Mouse (Mus musculus) embryonic facial prominence, embryonic 12.5 days (tissue): ENCODE results near the gene Npl. TPM values are rescaled to one million over a fixed set of nuclear protein-coding genes. Genes with fewer than 3 reads are reported as not detected.
"Not testable (repeated sequence)": the region's sequence is repeated elsewhere in the genome, so short reads cannot be mapped to it uniquely, and the experiment has no call there.

Experiments
- ATAC-seq: fragments of 200-750 bp; cut with Nextera tagmentation; 2 replicates; pipeline ENCODE4 v1.8.0; 2017; ENCODE audit not compliant: insufficient number of reproducible peaks, insufficient read depth, low FRiP score, low TSS enrichment
- H3K27ac ChIP-seq: fragments of 300-500 bp; sonication (generic); 2 replicates; pipeline ENCODE4 v1.5.1; 2016; ENCODE audit warnings: mild to moderate bottlenecking
- H3K27me3 ChIP-seq: fragments of 300-500 bp; sonication (generic); 2 replicates; pipeline ENCODE4 v1.6.1; 2016; ENCODE audit warnings: mild to moderate bottlenecking, moderate library complexity
- H3K36me3 ChIP-seq: fragments of 300-500 bp; sonication (generic); 2 replicates; pipeline ENCODE4 v1.6.1; 2016; ENCODE audit warnings: mild to moderate bottlenecking
- H3K4me1 ChIP-seq: fragments of 300-500 bp; sonication (generic); 2 replicates; pipeline ENCODE4 v1.6.1; 2016
- H3K4me2 ChIP-seq: fragments of 300-500 bp; sonication (generic); replicated peaks from 2 replicates; pipeline ENCODE4 v1.6.1; 2016; ENCODE audit warnings: mild to moderate bottlenecking, moderate library complexity
- H3K4me3 ChIP-seq: fragments of 300-500 bp; sonication (generic); 2 replicates; pipeline ENCODE4 v1.5.1; 2016; ENCODE audit warnings: mild to moderate bottlenecking
- H3K9ac ChIP-seq: fragments of 300-500 bp; sonication (generic); 2 replicates; pipeline ENCODE4 v1.6.1; 2016; ENCODE audit warnings: mild to moderate bottlenecking, moderate library complexity
- H3K9me3 ChIP-seq: fragments of 300-500 bp; sonication (generic); 2 replicates; pipeline ENCODE4 v1.6.1; 2016; ENCODE audit warnings: mild to moderate bottlenecking, moderate library complexity
- WGBS: fragments of 180-500 bp; shearing (Covaris S2); methylation state at CpG from one replicate; pipeline ENCODE4 v1.1.7; 2016; 5-methylcytosine and 5-hydroxymethylcytosine counted together
- polyA plus RNA-seq: library from polyadenylated mRNA; unstranded; fragments of >200 nt; fragmentation: Nextera tagmentation; extraction: Ambion mirVana; gene quantifications from 2 replicates; pipeline ENCODE4 v1.2.1, GENCODE M21; 2016

The Npl gene
- polyA plus RNA-seq, 1 experiment from 2014 or later: 9.4 TPM

- Histone ChIP-seq H3K4me1 (no peaks in the 10 kb centered on the region; the same call in 1 of the 2 replicates), H3K9me3 (no peaks in the 10 kb centered on the region), H3K4me3 (no peak overlapping the region), H3K27ac (no peak overlapping the region), H3K9ac (no peak overlapping the region), H3K4me2 (no peak overlapping the region), H3K36me3 (no peaks in the 10 kb centered on the region), H3K27me3 (no peaks in the 10 kb centered on the region)
- ATAC-seq: no peak
- 77% methylated on average over 3 of the region's 3 CpGs for WGBS
Observed at GRCm38 (mm10) chr1:153540753-153541152, 9.1 kb downstream of the Npl start.

- H3K36me3 ChIP-seq: no peaks in the 10 kb centered on the region
- H3K27ac ChIP-seq: no peak overlapping the region
- H3K27me3 ChIP-seq: no peaks in the 10 kb centered on the region
- no peaks in the 10 kb centered on the region; the same call in 1 of the 2 replicates for H3K4me1 ChIP-seq
- WGBS: 75% methylated on average over 9 of the region's 9 CpGs
- no peaks in the 10 kb centered on the region for H3K9me3 ChIP-seq
- no peak overlapping the region for H3K4me3 ChIP-seq
- no peak overlapping the region for H3K4me2 ChIP-seq
- no peak for ATAC-seq
- H3K9ac ChIP-seq: no peak overlapping the region
Observed at GRCm38 (mm10) chr1:153539739-153540333, 10.0 kb downstream of the Npl start.

- no peaks in the 10 kb centered on the region for H3K36me3 ChIP-seq
- WGBS: 45% methylated on average over 9 of the region's 9 CpGs
- H3K27me3 ChIP-seq: no peaks in the 10 kb centered on the region
- no peak overlapping the region for H3K27ac ChIP-seq
- no peaks in the 10 kb centered on the region for H3K9me3 ChIP-seq
- no peak overlapping the region for H3K9ac ChIP-seq
- no peak for ATAC-seq
- no peak overlapping the region for H3K4me3 ChIP-seq
- H3K4me2 ChIP-seq: no peak overlapping the region
- H3K4me1 ChIP-seq: peaks cover 7% of the 10 kb centered on the region
Observed at GRCm38 (mm10) chr1:153535611-153536010, 14.2 kb downstream of the Npl start.

GRCm38 (mm10) chr1:153532896-153533295, 16.9 kb downstream of the Npl start:
- H3K36me3 ChIP-seq, H3K4me1 ChIP-seq, H3K4me2 ChIP-seq, H3K27me3 ChIP-seq, ATAC-seq, H3K9me3 ChIP-seq, H3K9ac ChIP-seq, H3K4me3 ChIP-seq: not testable (repeated sequence)
- 90% methylated on average over 3 of the region's 3 CpGs for WGBS
- H3K27ac ChIP-seq: peak overlapping the region; percentile 75

GRCm38 (mm10) chr1:153532234-153532841, 17.5 kb downstream of the Npl start:
- H3K27ac ChIP-seq: peak overlapping the region; percentile 75
- no peaks in the 10 kb centered on the region for H3K27me3 ChIP-seq
- H3K9me3 ChIP-seq: no peaks in the 10 kb centered on the region
- no peaks in the 10 kb centered on the region for H3K36me3 ChIP-seq
- no peak for ATAC-seq
- peaks cover 7% of the 10 kb centered on the region for H3K4me1 ChIP-seq
- no peak overlapping the region for H3K4me3 ChIP-seq
- H3K9ac ChIP-seq: no peak overlapping the region
- H3K4me2 ChIP-seq: peak overlapping the region; percentile 37
- 17% methylated on average over 12 of the region's 12 CpGs for WGBS

- Histone ChIP-seq H3K9ac (no peak overlapping the region), H3K4me3 (no peak overlapping the region)
- no peak for ATAC-seq
Observed at GRCm38 (mm10) chr1:153531677-153532233, 18.1 kb downstream of the Npl start.

GRCm38 (mm10) chr1:153522116-153522515, 27.7 kb downstream of the Npl start:
- Histone ChIP-seq H3K4me3 (no peak overlapping the region), H3K36me3 (no peaks in the 10 kb centered on the region), H3K9ac (no peak overlapping the region), H3K4me1 (no peaks in the 10 kb centered on the region), H3K4me2 (no peak overlapping the region), H3K27ac (no peak overlapping the region), H3K27me3 (no peaks in the 10 kb centered on the region), H3K9me3 (no peaks in the 10 kb centered on the region)
- WGBS: 35% methylated on average over 3 of the region's 3 CpGs
- ATAC-seq: no peak

More at GRCm38 (mm10) chr1:153531677-153532233, 18.1 kb downstream of the Npl start:
- H3K4me2 ChIP-seq: peak overlapping the region; percentile 37; the same call in 1 of the 2 replicates
- H3K36me3 ChIP-seq: no peaks in the 10 kb centered on the region
- no peaks in the 10 kb centered on the region for H3K9me3 ChIP-seq
- WGBS: 24% methylated on average over 9 of the region's 9 CpGs
- no peaks in the 10 kb centered on the region for H3K27me3 ChIP-seq
- peaks cover 7% of the 10 kb centered on the region for H3K4me1 ChIP-seq
- peak overlapping the region; percentile 75 for H3K27ac ChIP-seq

GRCm38 (mm10) chr1:153515368-153515767, 34.5 kb downstream of the Npl start:
- Histone ChIP-seq H3K4me2 (no peak overlapping the region), H3K36me3 (no peaks in the 10 kb centered on the region), H3K27ac (no peak overlapping the region), H3K4me1 (no peaks in the 10 kb centered on the region), H3K9me3 (no peaks in the 10 kb centered on the region), H3K9ac (no peak overlapping the region), H3K4me3 (no peak overlapping the region), H3K27me3 (no peaks in the 10 kb centered on the region)
- WGBS: 89% methylated on average over 12 of the region's 12 CpGs
- ATAC-seq: no peak

- ATAC-seq: no peak
- Histone ChIP-seq H3K9me3 (no peaks in the 10 kb centered on the region), H3K4me3 (no peak overlapping the region), H3K36me3 (no peaks in the 10 kb centered on the region), H3K9ac (no peak overlapping the region), H3K4me1 (no peaks in the 10 kb centered on the region), H3K4me2 (no peak overlapping the region), H3K27me3 (no peaks in the 10 kb centered on the region), H3K27ac (no peak overlapping the region)
- WGBS: 61% methylated on average over 2 of the region's 2 CpGs
Observed at GRCm38 (mm10) chr1:153510330-153511009, 39.4 kb downstream of the Npl start.

- not testable (repeated sequence) for H3K4me1 ChIP-seq
Observed at GRCm38 (mm10) chr1:153509569-153509968, 40.3 kb downstream of the Npl start.

GRCm38 (mm10) chr1:153509012-153509411, 40.8 kb downstream of the Npl start:
- Histone ChIP-seq H3K9ac (no peak overlapping the region), H3K27me3 (no peaks in the 10 kb centered on the region), H3K4me3 (no peak overlapping the region), H3K9me3 (no peaks in the 10 kb centered on the region), H3K27ac (no peak overlapping the region), H3K4me1 (no peaks in the 10 kb centered on the region), H3K36me3 (no peaks in the 10 kb centered on the region), H3K4me2 (no peak overlapping the region)
- no peak for ATAC-seq
- 79% methylated on average over 6 of the region's 6 CpGs for WGBS

More at GRCm38 (mm10) chr1:153509569-153509968, 40.3 kb downstream of the Npl start:
- H3K9ac ChIP-seq, ATAC-seq, H3K36me3 ChIP-seq, H3K9me3 ChIP-seq, H3K4me3 ChIP-seq, H3K27me3 ChIP-seq, H3K27ac ChIP-seq, H3K4me2 ChIP-seq: not testable (repeated sequence)
- WGBS: 59% methylated on average over 8 of the region's 8 CpGs

GRCm38 (mm10) chr1:153506266-153506665, 43.6 kb downstream of the Npl start:
- 86% methylated on average over 6 of the region's 6 CpGs for WGBS
- no peaks in the 10 kb centered on the region for H3K27me3 ChIP-seq
- ATAC-seq: no peak
- no peaks in the 10 kb centered on the region for H3K9me3 ChIP-seq
- H3K9ac ChIP-seq: no peak overlapping the region
- no peak overlapping the region for H3K27ac ChIP-seq
- H3K4me3 ChIP-seq: no peak overlapping the region
- H3K4me1 ChIP-seq: no peaks in the 10 kb centered on the region
- no peak overlapping the region for H3K4me2 ChIP-seq
- H3K36me3 ChIP-seq: no peaks in the 10 kb centered on the region
